Mouse (Mus musculus) Patski (cell line): Measurements from ENCODE around the gene Pak4. TPM values are rescaled to one million over a fixed set of nuclear protein-coding genes. Genes with fewer than 3 reads are reported as not detected.
"Not testable (repeated sequence)": the region's sequence is repeated elsewhere in the genome, so short reads cannot be mapped to it uniquely, and the experiment has no call there.

ENCODE experiments used
- ATAC-seq: fragments of 100-300 bp; one replicate; pipeline ENCODE4 v1.8.0; 2021
- CTCF ChIA-PET: fragments of 350-600 bp; sonication (Branson Sonifier 250); formaldehyde crosslinking; loops from one replicate; lab custom pipeline; 2022; ENCODE audit warnings: inconsistent platforms; lab: Charles Lee
- POLR2A ChIA-PET: fragments of 350-600 bp; sonication (Branson Sonifier 250); formaldehyde crosslinking; loops from one replicate; lab custom pipeline; 2022; ENCODE audit warnings: antibody characterized with exemption, inconsistent platforms; lab: Charles Lee
- DNase-seq: peaks from one replicate; pipeline ENCODE4 v3.0.0-alpha.2; 2011; ENCODE audit warnings: low read depth, low spot score
- H3K27me3 ChIP-seq: fragments of 371-371 bp; one replicate; pipeline ENCODE4 v1.5.1; 2021
- CTCF ChIP-seq: fragments of 100-300 bp; IDR thresholded peaks from one replicate; pipeline ENCODE4 v1.5.1; 2021
- in situ Hi-C: fragments of 300-500 bp; cut with MboI; formaldehyde crosslinking; loops from 3 replicates; pipeline ENCODE4 v1.11.1; 2018; ENCODE audit warnings: low pct_unique_long_range_greater_than_20kb, mixed read lengths
- polyA plus RNA-seq: library from polyadenylated mRNA; unstranded; gene quantifications from one replicate; pipeline ENCODE4 v1.2.3, GENCODE M21; 2021

Gene Pak4
- polyA plus RNA-seq, 1 experiment from 2014 or later = 49.3 TPM

DNA sequence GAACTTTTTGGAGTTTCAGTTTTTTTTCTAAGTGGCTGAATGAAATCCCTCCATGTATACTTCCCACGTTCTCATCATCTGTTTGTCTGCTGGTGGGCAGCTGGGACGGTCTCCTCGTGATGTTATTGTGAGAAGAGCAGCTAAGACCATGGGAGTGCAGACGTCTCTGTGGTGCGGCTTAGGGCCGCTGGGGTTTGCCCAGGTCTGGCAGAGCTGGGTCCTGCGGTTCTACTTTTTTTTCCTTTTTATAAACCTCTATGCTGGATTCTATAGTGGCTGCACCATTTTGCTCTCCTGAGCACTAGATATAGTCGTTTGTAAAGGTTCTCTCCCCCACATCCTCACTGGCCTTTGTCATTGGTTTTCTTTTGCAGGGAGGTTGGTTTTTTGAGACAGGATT lies 86.5 kb downstream of the Pak4 start:
- peaks cover 31% of the 10 kb centered on the region for H3K27me3 ChIP-seq
- no peak for ATAC-seq
- DNase-seq = no peak
- in situ Hi-C loops = no loop called here
- ChIA-PET CTCF (no interaction called here), POLR2A (no interaction called here)
- no peak for TF ChIP-seq CTCF

DNA sequence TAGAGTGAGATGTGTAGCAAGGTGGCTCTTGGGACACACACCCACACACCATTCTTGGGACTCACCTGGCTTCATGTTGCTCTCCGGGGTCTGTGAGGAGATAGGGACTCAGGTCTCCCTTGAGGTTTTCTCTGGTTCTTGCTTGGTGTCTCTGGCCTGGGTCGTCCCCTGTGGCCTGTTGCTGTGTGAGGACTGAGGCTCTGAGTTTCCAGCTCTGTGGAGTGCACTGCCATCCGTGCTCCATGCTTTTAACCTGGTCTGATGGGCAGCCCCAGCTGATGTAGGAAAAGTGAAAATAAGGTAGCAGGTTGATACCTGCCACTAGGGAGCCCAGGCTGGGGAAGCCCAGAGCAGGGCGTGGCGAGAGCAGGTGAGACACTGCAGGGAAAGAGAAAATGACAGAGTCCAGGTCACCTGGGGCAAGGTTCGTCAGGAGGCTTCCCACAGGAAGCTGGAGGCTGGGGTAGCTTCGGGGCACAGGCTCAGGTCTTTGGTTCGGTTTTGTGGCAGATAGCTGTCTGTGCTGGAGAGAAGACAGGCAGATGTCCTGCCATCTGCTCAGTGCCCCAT lies 87.5 kb downstream of the Pak4 start, which contains the start of gene Ifnl2:
Ifnl2 (minus strand) TSS at position 51 of the 570 bp plus-strand sequence.
- POLR2A ChIA-PET, DNase-seq, ATAC-seq, CTCF ChIA-PET, in situ Hi-C loops: not testable (repeated sequence)
- peaks cover 32% of the 10 kb centered on the region for H3K27me3 ChIP-seq

DNA sequence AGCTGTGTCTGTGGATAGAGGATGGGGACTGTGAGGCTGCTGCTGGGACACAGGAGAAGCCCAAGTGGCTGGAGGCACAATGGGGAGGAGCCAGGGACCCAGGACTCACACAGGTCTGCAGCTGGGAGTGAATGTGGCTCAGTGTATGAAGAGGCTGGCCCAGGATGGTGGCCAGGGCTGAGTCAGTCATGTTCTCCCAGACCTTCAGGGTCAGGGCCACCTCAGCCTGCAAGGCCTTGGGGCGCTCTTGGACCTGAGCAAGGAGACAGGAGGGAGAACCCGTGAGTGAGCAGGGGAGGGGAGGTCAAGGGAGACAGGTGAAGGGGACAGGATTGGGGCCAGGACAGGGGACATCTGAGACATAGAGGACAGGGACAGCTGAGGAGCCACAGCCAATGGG lies 88.9 kb downstream of the Pak4 start:
- ATAC-seq, in situ Hi-C loops, DNase-seq: not testable (repeated sequence)

More for the DNA sequence above, 88.9 kb downstream of the Pak4 start:
- CTCF ChIA-PET, POLR2A ChIA-PET: not testable (repeated sequence)
- peaks cover 25% of the 10 kb centered on the region for H3K27me3 ChIP-seq

Other genes starting within 250 kb of the Pak4 start
- 713 TPM for gene Rps16, start 247.5 kb downstream of the Pak4 start, polyA plus RNA-seq
- 45.3 TPM for gene Plekhg2, start 225.6 kb downstream of the Pak4 start, polyA plus RNA-seq
- 90.4 TPM for gene Zfp36, start 217.9 kb downstream of the Pak4 start, polyA plus RNA-seq
- 32.4 TPM for gene Med29, start 205.5 kb downstream of the Pak4 start, polyA plus RNA-seq
- 104 TPM for gene Paf1, start 205.2 kb downstream of the Pak4 start, polyA plus RNA-seq
- 0.58 TPM for gene Gmfg, start 160.7 kb downstream of the Pak4 start, polyA plus RNA-seq
- gene Lrfn1, start 146.2 kb downstream of the Pak4 start, polyA plus RNA-seq = 2.6 TPM
- not detected for gene Ifnl2, start 87.7 kb downstream of the Pak4 start, polyA plus RNA-seq
- not detected for gene Ifnl3, start 75.3 kb downstream of the Pak4 start, polyA plus RNA-seq
- not detected for gene Sycn, start 57.3 kb downstream of the Pak4 start, polyA plus RNA-seq
- not detected for gene Nccrp1, start 50.9 kb downstream of the Pak4 start, polyA plus RNA-seq
- gene Samd4b, start within 50 bp of the Pak4 start, polyA plus RNA-seq = 79.6 TPM
- gene Acp7, start 33.1 kb upstream of the Pak4 start, polyA plus RNA-seq = not detected
- gene Fbxo27, start 94.7 kb upstream of the Pak4 start, polyA plus RNA-seq = not detected
- gene Fbxo17, start 118.6 kb upstream of the Pak4 start, polyA plus RNA-seq = 5.9 TPM
- gene Mrps12, start 143.6 kb upstream of the Pak4 start, polyA plus RNA-seq = 65.8 TPM
- gene Sars2, start 143.8 kb upstream of the Pak4 start, polyA plus RNA-seq = 14.8 TPM
- gene Ccer2, start 158.0 kb upstream of the Pak4 start, polyA plus RNA-seq = not detected
- gene Sirt2, start 168.6 kb upstream of the Pak4 start, polyA plus RNA-seq = 103 TPM
- gene Nfkbib, start 169.3 kb upstream of the Pak4 start, polyA plus RNA-seq = 37.2 TPM
- 2.6 TPM for gene Rinl, start 190.8 kb upstream of the Pak4 start, polyA plus RNA-seq
- 309 TPM for gene Hnrnpl, start 210.4 kb upstream of the Pak4 start, polyA plus RNA-seq
- gene Ech1, start 227.0 kb upstream of the Pak4 start, polyA plus RNA-seq = 208 TPM
- 4.1 TPM for gene Lgals4, start 235.7 kb upstream of the Pak4 start, polyA plus RNA-seq